ENCODE assay signal across 1 mouse cellular context in the genomic region with DNA sequence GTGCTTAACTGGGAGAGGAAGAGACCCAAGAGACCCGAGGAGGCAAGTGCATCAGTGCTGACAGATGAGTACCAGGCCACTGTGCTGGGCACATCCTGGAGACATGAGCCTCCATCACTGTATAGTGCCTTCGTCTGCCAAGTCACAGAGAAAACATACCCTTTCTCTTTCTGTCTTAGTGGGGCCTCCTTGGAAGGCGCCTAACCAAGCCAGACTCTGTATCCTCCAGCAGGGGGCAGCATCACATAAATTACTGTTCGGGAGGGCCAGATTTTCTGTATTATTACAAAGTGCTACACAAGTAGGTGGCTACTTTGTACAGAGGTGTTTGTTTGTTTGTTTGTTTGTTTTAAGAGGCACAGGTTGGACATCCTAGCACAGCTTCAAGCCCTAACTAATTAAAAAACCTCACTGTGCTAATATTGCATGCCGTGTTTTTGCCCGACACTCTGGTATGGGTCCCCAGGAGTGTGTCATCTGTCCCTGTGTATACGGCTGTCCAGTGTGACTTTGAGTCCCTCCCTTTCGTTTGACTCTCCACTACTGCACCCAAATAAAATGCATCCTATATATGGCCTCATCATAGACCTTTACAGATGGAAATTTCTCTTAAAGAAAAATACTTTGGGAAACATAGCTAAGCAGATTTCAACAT.
TF ChIP-seq lines count a peak whose summit lies in the region.

No protein-coding gene starts in this region.

TF ChIP-seq in MEL, 35 proteins besides CTCF, POLR2A, EP300 and RAD21 (continued from another document):
- TF ChIP-seq MAFK (IDR thresholded peaks at IDR 0.05; ENCODE audit: borderline replicate concordance, low read depth, low read length) (no peak), BHLHE40 (IDR thresholded peaks at IDR 0.05; ENCODE audit: borderline replicate concordance, low read depth, low read length) (no peak), ZKSCAN1 (IDR thresholded peaks at IDR 0.05; ENCODE audit: low read depth, low read length) (no peak), MYC (IDR thresholded peaks at IDR 0.05; ENCODE audit: low read depth, low read length) (no peak), ETS1 (IDR thresholded peaks at IDR 0.05; ENCODE audit: low read depth, low read length) (no peak), JUND (IDR thresholded peaks at IDR 0.05; ENCODE audit: low read depth, low read length) (0 out of 2 replicates have a peak, but pooled peaks have one; percentile 25), SIN3A (IDR thresholded peaks at IDR 0.05; ENCODE audit: low read length) (no peak)
